Mouse (Mus musculus): ENCODE measurements around the gene Gjc2. TPM values are rescaled to one million over a fixed set of nuclear protein-coding genes. Genes with fewer than 3 reads are reported as not detected.
A peak's percentile ranks its signal among the peaks of the same experiment; 100 is the strongest.
"Not testable (repeated sequence)": the region's sequence is repeated elsewhere in the genome, so short reads cannot be mapped to it uniquely, and the experiment has no call there.

Gjc2 gene
- 10 to 100 TPM in 1 of 2 experiments, 1 to 10 TPM in 1; 7.9 to 14.2 TPM for total RNA-seq (2021)
- long read RNA-seq, experiment 1, transcript Gjc2-202 (2 exons, 2,187 nt) = major isoform, 37 of 44 reads
- long read RNA-seq, experiment 1, partial matches to known transcripts = 0 of 44 reads
- long read RNA-seq, experiment 1, other reads (novel, unspliced or antisense) = 6 of 44 reads
- long read RNA-seq, experiment 2, transcript Gjc2-202 (2 exons, 2,187 nt) = major isoform, 6 of 7 reads
- long read RNA-seq, experiment 2, partial matches to known transcripts = 0 of 7 reads
- long read RNA-seq, experiment 2, other reads (novel, unspliced or antisense) = 1 of 7 reads

DNA sequence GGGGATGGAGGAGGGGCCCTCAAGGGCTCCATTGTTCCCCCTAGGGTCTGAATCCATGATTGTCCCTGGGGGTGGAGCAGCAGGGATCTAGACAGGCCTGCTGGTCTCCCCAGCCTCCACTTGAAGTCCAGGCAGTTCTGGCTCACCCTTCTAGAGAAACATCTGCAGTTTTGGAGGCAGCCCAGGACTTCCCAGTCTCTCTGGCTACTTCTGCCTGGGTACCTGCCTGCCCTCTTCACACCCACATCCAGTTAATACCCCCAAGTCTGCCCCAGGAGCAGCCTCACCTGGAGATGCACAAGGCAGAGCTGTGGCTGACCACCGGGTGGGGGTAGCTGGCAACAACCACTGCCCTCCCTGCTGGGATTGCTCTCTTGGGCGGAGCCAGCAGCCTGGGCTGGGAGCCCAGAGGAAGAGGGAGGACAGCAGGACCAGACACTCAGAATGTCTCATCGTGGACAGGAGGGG is at the start of gene Gjc2:
Gene Gjc2, minus strand, starts transcription at position 350 of the 468 bp plus-strand sequence.
- DNase-seq (ENCODE audit: low spot score in 2 of 2) = no peak
- intact Hi-C loops (cut with DNase I) = loop anchor here (5.0 to 10.0 kb wide), 2 partner anchors 86 to 208 kb away; partner anchors contain the start of gene Trim11

DNA sequence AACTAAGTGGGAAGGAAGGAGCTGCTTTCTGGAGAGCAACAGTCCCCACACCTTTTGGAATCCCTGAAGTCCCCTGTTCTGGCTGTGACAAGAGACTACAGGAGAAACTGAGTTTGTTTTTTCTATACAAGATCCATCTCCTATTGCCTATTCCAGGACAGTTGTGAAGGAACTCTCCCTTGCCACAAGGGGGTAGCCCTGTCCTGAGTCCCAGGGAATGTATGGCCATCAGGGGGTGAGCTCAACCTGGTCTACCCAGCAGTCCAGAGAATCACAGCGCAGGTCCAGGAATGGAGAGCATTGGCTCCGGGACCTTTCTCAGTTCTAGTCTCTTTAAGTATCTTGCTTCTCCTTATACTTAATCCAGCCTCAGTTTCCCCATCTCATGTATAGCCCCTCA is 49.8 kb upstream of the Gjc2 start:
- intact Hi-C loops (cut with DNase I) = loop anchor here (5.0 kb wide), 1 partner anchor 250 kb away; no protein-coding TSS in a partner anchor
- no peak for DNase-seq (ENCODE audit: low spot score in 2 of 2)

- intact Hi-C loops (cut with DNase I) = loop anchor here (5.0 kb wide), 1 partner anchor 252 kb away; no protein-coding TSS in a partner anchor
- peak; percentile 46 to 58 for DNase-seq (ENCODE audit: low spot score in 2 of 2)
These were observed 47.2 kb upstream of the Gjc2 start for GRCm38 (mm10) chr11:59230144-59230760.

DNA sequence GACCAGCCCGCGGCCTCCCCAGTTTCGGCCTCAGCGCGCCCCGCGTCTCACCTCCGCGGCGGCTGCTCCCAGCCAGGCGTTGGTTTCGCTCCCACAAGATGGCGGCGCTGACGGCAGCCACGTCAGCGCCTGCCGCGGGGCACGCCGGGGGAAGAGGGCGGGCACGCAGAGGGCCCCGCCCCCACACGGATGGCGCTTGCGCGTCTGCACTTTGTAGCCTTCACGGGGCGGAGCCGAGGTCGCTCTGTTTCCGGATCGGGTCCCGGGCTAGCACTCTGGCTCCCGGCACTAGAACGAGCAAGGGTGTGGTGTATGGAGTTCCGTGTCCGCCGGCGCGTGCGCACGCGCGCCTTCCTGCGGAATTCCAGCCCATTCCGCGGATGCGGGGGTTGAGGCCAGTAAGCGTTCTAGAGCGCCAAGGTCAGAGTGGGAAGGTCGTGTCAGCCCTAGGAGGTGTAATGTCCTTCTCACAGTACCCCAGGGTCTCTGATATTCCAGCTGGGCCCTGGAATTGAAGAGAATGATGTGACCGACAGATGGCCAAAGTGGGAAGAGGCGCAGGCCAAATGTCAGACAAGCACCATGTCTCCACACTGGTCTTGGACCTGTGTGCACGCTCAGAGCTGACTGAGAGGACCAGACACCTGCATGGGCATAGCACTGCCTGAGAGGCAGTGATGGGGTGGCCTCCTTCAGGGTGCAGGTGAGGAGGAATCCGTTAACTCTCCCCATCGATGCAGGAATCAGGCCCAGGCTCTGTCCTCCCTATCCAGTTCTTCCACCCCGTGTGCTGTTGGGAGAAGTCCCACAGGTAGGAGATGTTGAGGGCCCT is 45.3 kb upstream of the Gjc2 start, which contains the start of gene Arf1:
Gene Arf1, minus strand, starts transcription at position 149 of the 832 bp plus-strand sequence.
- peak; percentile 96 to 97 for DNase-seq (ENCODE audit: low spot score in 2 of 2)
- intact Hi-C loops (cut with DNase I) = no loop called here

GRCm38 (mm10) chr11:59227604-59228121 is 44.6 kb upstream of the Gjc2 start:
- no peak for DNase-seq (ENCODE audit: low spot score in 2 of 2)
- intact Hi-C loops (cut with DNase I) = no loop called here

GRCm38 (mm10) chr11:59226787-59227603 is 44.0 kb upstream of the Gjc2 start:
- intact Hi-C loops (cut with DNase I) = no loop called here
- DNase-seq (ENCODE audit: low spot score in 2 of 2) = peak in 1 of 2 experiments; percentile 39

DNA sequence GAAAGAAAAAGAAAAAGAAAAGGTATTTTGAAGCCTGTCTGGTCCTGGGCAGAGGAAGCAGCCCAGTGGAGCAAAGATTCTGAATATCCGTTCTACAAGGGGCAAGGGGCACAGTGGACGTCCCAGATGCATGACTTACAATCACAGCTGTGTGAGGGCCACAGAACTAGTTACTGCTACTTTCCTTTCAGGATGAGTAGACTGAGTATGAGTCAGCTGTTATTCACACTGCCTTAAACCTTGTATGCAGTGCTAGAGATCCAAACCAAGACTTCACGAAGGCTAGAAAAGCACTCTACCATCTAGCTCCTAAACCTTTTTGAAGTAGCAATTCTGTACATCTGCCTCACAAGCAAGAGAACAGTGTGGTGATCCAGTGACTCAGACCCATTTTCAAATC is 43.2 kb upstream of the Gjc2 start:
- intact Hi-C loops (cut with DNase I) = no loop called here
- DNase-seq (ENCODE audit: low spot score in 2 of 2) = no peak

- intact Hi-C loops (cut with DNase I) = no loop called here
- no peak for DNase-seq (ENCODE audit: low spot score in 2 of 2)
These were observed 42.2 kb upstream of the Gjc2 start for GRCm38 (mm10) chr11:59225167-59225566.

DNA sequence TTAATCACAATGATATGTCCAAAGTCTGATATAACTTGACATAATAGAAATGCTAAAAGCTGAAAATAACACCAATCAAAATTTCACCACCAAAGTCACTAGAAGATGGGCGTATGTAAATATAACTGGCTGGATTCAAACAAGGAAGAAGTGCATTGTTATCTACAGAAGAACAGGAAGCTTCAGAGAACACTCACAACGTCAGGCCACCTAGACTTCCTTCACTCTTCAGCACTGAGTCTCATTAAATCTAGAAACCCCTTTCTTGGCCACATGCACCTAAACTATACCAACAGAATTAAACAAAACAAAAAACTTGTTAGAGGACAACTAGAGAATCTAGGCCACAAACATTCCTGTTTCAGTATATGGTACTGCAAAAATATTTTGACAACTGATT is 41.5 kb upstream of the Gjc2 start:
- intact Hi-C loops (cut with DNase I) = no loop called here
- DNase-seq (ENCODE audit: low spot score in 2 of 2) = no peak

DNA sequence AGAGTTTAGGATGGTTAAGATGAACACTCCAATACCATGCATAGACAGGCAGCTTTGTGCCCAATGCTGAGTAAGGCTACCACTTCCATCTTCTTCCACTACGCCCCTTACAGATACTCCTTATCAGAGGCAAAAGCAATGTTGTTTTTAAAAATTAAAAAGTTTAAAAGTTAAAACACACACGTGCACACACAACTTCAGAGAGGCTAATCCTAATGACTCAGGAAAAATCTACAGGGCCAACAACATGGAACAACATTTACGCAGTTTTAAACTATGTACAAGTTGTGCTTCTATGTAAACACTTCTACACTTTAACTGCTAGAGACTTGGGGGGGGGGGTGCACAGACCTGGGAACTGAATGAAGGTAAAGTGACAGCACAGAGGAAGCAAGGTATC is 41.0 kb upstream of the Gjc2 start:
- no peak for DNase-seq (ENCODE audit: low spot score in 2 of 2)
- intact Hi-C loops (cut with DNase I) = no loop called here

DNA sequence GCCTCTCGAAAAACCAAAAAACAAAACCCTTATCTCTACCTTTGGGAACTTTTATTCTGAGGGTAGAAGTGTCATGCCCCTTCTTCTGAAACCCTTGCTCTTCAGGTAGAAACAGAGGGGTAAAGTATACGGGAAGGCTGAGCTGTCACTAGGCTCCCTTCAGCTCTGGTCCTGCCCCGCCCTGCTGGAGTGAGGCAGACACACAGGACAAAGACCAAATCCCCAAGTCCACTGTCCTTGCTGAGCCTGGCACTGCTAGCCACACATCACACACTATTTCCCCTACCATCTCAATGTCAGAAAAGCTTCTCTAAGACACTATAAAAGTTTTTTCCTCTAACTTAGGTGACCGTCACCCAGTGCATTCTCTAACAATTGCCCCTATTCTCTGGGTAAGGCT is 39.3 kb upstream of the Gjc2 start:
- no peak for DNase-seq (ENCODE audit: low spot score in 2 of 2)
- intact Hi-C loops (cut with DNase I) = no loop called here

DNA sequence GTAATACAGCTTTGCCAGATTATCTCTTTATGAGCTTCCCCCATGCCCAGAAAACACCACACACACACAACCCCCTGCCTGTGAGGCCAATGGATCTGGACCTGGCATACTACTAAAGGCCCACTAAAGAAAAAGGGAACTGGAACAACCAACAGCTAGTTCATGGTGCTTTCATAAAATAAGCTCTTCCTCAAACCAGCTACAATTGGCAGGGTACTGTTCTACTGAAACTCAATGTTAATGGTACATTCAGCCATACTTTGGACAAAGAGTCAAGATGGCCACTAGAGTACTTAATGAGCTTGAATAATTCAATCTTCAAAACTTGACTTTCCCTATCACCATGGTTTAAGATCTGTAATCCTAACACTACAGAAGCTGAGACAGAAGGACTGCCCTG is 38.6 kb upstream of the Gjc2 start:
- no peak for DNase-seq (ENCODE audit: low spot score in 2 of 2)
- intact Hi-C loops (cut with DNase I) = no loop called here

DNA sequence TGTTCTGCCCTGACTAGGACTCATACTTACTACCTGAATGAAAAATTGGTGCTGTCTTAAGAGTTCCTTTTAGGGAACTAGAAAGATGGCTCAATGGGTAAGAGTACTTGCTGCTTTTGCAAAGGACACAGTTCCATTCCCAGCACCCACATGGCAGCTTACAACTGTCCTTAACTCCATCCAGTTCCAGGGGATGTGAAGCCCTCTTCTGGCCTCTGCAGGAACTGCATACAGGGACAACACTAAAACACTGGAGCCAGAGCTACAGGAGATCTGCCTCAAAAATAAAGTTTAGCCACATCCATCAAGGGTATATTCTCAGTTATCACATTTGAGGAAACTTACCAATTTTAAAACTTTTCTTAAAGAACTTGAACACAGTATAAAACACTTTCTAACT is 36.1 kb upstream of the Gjc2 start:
- DNase-seq (ENCODE audit: low spot score in 2 of 2) = no peak
- intact Hi-C loops (cut with DNase I) = no loop called here

GRCm38 (mm10) chr11:59218389-59218998 is 35.5 kb upstream of the Gjc2 start:
- intact Hi-C loops (cut with DNase I) = no loop called here
- DNase-seq (ENCODE audit: low spot score in 2 of 2) = no peak

DNA sequence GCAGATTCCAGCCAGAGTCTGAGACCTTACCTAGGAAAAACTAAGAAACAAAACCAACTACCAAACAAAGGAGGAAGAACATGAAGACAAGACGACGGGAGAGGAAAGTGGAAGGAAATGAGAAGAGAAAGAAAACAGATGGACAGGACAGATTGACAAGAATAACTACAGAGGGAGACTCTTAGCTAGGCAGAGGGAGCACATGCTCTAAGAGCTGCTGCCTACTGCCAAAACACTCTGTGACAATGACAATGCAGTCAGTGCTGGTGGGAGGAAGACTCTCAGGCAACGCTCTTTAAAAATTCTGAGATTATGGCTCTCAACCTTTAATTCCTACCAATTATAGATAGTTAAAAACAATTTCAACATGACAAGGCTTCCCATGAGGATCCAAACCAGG is 33.9 kb upstream of the Gjc2 start:
- peak; percentile 30 to 49 for DNase-seq (ENCODE audit: low spot score in 2 of 2)
- intact Hi-C loops (cut with DNase I) = no loop called here

- intact Hi-C loops (cut with DNase I) = no loop called here
- no peak for DNase-seq (ENCODE audit: low spot score in 2 of 2)
These were observed 30.0 kb upstream of the Gjc2 start for GRCm38 (mm10) chr11:59212892-59213494.

- DNase-seq (ENCODE audit: low spot score in 2 of 2); intact Hi-C loops (cut with DNase I): not testable (repeated sequence)
These were observed 29.3 kb upstream of the Gjc2 start for GRCm38 (mm10) chr11:59212320-59212719.

- intact Hi-C loops (cut with DNase I); DNase-seq (ENCODE audit: low spot score in 2 of 2): not testable (repeated sequence)
These were observed 28.5 kb upstream of the Gjc2 start for GRCm38 (mm10) chr11:59211561-59211960.
